Mouse (Mus musculus) hindbrain, embryonic 15.5 days (tissue): Measurements from ENCODE around the gene Vmn2r113. TPM values are rescaled to one million over a fixed set of nuclear protein-coding genes. Genes with fewer than 3 reads are reported as not detected.
"Not testable (repeated sequence)": the region's sequence is repeated elsewhere in the genome, so short reads cannot be mapped to it uniquely, and the experiment has no call there.

Experiments used
- ATAC-seq: fragments of 200-750 bp; cut with Nextera tagmentation; 2 replicates; pipeline ENCODE4 v1.8.0; 2017; ENCODE audit warnings: low read depth, moderate number of reproducible peaks, moderate TSS enrichment; ENCODE audit not compliant: low FRiP score
- H3K27ac ChIP-seq: fragments of 300-500 bp; sonication (generic); replicated peaks from 2 replicates; pipeline ENCODE4 v1.5.1; 2015; ENCODE audit warnings: mild to moderate bottlenecking, inconsistent platforms
- H3K27me3 ChIP-seq: fragments of 300-500 bp; sonication (generic); 2 replicates; pipeline ENCODE4 v1.6.1; 2015; ENCODE audit warnings: control low read depth, inconsistent platforms
- H3K36me3 ChIP-seq: fragments of 300-500 bp; sonication (generic); 2 replicates; pipeline ENCODE4 v1.6.1; 2015; ENCODE audit warnings: control low read depth, inconsistent platforms
- H3K4me1 ChIP-seq: fragments of 300-500 bp; sonication (generic); replicated peaks from 2 replicates; pipeline ENCODE4 v1.6.1; 2015; ENCODE audit warnings: control low read depth, inconsistent platforms
- H3K4me2 ChIP-seq: fragments of 300-500 bp; sonication (generic); 2 replicates; pipeline ENCODE4 v1.6.1; 2015; ENCODE audit warnings: moderate library complexity, mild to moderate bottlenecking, inconsistent platforms
- H3K4me3 ChIP-seq: fragments of 300-500 bp; sonication (generic); 2 replicates; pipeline ENCODE4 v1.5.1; 2015; ENCODE audit warnings: mild to moderate bottlenecking, inconsistent platforms
- H3K9ac ChIP-seq: fragments of 300-500 bp; sonication (generic); 2 replicates; pipeline ENCODE4 v1.6.1; 2015; ENCODE audit warnings: inconsistent platforms
- H3K9me3 ChIP-seq: fragments of 300-500 bp; sonication (generic); 2 replicates; pipeline ENCODE4 v1.6.1; 2016; ENCODE audit warnings: control low read depth, inconsistent platforms
- WGBS: fragments of 180-500 bp; shearing (Covaris S2); methylation state at CpG from one replicate; pipeline ENCODE4 v1.1.7; 2015; 5-methylcytosine and 5-hydroxymethylcytosine counted together
- polyA plus RNA-seq: library from polyadenylated mRNA; unstranded; fragments of >200 nt; fragmentation: Nextera tagmentation; extraction: Ambion mirVana; gene quantifications from 2 replicates; pipeline ENCODE4 v1.2.1, GENCODE M21; 2015

Vmn2r113 gene
- not detected in 2 replicates for polyA plus RNA-seq

- not testable (repeated sequence) for H3K27ac ChIP-seq, H3K9ac ChIP-seq, H3K36me3 ChIP-seq, ATAC-seq, H3K27me3 ChIP-seq, H3K4me3 ChIP-seq, H3K4me2 ChIP-seq, H3K4me1 ChIP-seq, H3K9me3 ChIP-seq
- no CpG with 5 or more reads among the region's 4 CpGs for WGBS
Measured at GRCm38 (mm10) chr17:22942684-22943083, at the start of gene Vmn2r113. Vmn2r113 (plus strand) TSS chr17:22942984.

Other genes starting within 250 kb of the Vmn2r113 start
- 18.3 and 19.9 TPM in 2 replicates for gene Zfp945, start 75.8 kb upstream of the Vmn2r113 start, polyA plus RNA-seq
- not detected in 2 replicates for gene Vmn2r-ps130, start 118.2 kb downstream of the Vmn2r113 start, polyA plus RNA-seq